Mouse (Mus musculus) lung, postnatal 25 days (tissue): Measurements from ENCODE around the gene Isy1.

Experiments
- DNase-seq: peaks from one replicate; pipeline ENCODE4 v3.0.0; 2022; ENCODE audit warnings: low spot score

Gene Isy1

GRCm38 (mm10) chr6:87850155-87850899 is 11.7 kb upstream of the Isy1 start:
- DNase-seq, result peak; percentile 20

DNA sequence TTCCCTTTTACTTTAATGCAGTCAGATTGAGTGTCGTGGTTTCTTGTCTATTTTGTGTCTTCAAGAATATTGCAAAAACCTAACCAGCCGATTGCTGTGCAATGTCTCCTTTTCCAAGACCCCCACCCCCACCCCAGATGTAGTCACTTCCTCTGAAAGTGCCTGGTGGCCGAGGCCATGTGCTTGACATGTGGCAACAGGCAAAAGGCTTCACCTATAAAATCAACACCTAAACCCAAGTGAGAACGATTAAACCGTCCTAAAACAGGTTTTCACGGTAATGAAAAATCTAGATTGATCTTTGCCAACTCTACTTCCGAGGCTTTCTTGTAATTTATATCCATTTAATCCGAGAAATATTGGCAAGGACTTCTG is 11.2 kb upstream of the Isy1 start:
- DNase-seq, result no peak

GRCm38 (mm10) chr6:87846813-87847212 is 8.2 kb upstream of the Isy1 start:
- DNase-seq, result peak; percentile 41

- no peak for DNase-seq
Observed at GRCm38 (mm10) chr6:87845031-87845695, 6.6 kb upstream of the Isy1 start.

DNA sequence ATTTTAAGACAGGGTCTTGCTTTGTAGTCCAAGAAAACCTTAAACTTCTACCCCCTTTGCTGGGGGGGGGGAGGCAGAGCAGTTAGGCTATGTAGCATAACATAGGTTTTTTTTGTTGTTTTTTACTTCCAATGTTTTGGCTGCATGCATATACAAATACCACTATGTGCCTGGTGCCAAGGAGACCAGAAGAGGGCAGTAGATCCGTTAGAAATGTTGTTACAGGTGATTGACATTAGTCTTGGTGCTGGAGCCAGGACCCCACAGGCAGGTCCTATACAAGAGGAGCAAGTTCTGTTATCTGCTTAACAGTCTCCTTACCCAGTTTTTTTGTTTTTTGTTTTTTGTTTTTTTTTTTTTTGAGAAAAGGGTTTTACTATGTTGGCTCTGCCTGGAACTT is 3.7 kb upstream of the Isy1 start:
- DNase-seq, result no peak

DNA sequence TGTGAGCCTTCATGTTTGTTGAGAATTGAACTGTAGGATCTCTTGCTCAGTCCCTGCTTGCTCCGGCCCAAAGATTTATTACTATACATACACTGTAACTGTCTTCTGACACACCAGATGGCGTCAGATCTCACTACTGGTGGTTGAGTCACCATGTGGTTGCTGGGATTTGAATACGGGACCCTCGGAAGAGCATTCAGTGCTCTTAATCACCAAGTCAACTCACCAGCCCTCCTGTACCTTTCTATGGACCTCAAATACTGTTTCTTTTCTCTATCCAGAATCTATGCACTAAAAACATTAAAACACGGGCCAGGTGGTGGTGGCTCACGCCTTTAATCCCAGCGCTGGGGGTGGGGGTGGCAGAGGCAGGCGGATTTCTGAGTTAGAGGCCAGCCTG is 3.0 kb upstream of the Isy1 start:
- DNase-seq, result no peak

GRCm38 (mm10) chr6:87839797-87840341 is 1.3 kb upstream of the Isy1 start:
- no peak for DNase-seq

GRCm38 (mm10) chr6:87835695-87836094 is 2.9 kb downstream of the Isy1 start, which contains the start of gene Gm45140:
Gm45140 (minus strand) TSS chr6:87835795.
- DNase-seq, result no peak

- no peak for DNase-seq
Observed at GRCm38 (mm10) chr6:87820366-87820765, 18.2 kb downstream of the Isy1 start.

DNA sequence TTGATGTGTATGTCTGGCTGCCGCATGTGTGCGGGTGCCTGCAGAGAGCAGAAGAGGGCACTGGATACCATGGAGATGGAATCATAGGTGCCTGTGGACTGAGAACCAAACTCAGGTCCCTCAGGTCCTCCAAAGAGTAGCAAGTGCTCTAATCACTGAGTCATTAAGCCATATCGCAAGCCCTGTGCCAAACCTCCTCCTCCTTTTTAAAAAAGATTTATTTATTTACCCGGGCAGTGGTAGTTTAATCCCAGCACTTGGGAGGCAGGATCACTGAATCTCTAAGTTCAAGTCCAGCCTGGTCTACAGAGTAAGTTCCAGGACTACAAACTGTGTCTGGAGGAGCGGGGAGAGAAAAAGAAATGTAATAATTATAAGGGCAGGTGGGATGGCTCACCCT is 24.1 kb downstream of the Isy1 start:
- DNase-seq, result no peak

- DNase-seq, result no peak
Observed at GRCm38 (mm10) chr6:87812656-87813055, 25.9 kb downstream of the Isy1 start.

DNA sequence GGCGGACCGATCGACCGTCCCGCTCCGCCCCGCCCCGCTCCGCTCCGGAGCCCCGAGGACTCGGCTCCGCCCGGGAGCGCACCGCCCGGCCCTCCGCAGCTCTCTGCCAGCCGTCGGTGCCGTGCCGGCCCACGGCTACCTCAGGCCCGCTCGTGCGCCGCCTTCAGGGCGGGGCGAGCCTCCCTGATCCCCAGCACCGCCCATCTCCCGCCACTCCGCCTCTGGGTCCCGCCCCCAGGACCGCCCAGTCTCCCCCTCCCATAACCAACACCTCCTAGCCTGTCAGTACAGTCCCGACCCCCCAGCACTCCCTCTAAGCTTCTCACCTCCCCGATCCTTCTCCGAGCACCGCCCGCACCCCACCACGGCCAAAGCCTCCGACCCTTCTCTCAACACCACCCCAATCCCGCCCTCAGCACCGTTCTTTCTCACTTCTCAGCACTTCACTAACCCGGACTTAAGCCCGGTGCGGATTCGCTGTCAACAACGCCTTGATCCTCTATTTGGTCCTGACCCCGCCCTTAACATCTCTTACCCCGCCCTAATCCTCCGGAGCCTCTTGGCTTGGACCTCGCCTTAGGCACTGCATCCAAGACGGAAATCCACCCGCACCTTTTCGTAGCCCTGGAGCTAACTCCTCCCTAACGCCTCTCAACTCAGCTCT is 26.8 kb downstream of the Isy1 start, which contains the start of gene Rab43:
Gene Rab43 (minus strand): TSS at position 490 of the 664 bp plus-strand sequence.
- DNase-seq, result peak; percentile 94

DNA sequence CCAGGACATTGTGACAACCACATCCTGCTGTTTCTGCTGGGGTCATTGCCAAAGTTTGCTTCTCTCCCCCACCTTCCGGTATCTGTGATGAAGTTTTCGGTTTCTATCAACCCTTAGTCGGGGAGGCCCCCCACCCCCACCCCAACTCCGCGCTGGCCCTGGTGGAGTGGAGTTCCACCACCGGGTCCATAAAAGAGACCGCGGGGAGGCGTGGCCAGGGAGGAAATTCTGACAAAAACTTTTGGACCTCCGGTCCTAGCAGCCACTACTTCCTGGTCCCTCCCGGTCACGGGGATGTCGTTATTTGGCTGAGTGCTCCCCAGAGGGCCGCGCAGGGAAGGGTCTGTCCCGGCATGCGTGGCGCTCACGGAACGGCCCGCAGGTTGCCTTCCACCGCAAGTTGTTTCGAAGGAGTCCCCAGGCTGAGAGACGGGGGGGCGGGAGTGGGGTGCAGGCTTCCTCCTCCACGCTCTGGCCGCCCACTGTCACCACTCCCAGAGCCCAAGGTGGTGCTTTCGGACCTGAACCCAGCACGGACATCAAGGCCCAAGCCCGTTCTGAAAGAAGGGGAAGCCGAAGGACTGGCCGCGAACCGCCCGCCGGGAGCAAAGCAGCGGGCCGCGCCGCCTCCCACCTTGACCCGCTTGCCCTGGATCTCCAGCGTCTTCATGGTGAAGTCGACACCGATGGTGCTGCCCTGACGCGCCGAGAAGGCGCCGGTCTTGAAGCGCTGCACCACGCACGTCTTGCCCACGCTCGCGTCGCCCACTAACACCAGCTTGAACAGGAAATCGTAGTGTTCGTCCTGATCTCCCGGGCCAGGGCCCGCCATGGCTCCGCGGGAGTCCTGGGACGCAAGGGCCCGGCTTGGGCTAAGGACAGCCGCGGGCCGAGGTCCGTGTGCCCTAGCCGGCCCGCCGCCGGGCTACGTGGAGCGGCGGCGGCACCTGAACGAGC is 27.6 kb downstream of the Isy1 start:
- peak; percentile 78 for DNase-seq

DNA sequence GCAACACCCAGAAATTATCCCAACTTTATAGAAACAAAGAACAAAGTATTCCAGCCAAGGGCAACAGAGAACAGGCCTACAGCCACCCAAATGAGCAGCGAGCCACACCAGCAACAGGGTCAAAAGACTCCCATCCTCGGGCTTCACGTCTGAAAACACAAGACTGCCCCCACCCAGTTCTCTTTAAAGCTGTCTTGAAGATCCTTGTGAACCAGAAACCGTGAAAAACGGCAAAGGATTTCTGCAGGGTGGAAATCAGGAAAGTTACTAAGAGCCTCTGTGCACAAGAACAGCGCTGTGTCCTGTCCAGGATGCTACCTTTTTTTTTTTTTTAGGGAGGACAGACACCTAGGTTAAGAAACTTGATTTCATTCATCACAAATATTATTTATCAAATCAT is 28.3 kb downstream of the Isy1 start:
- no peak for DNase-seq

- no peak for DNase-seq
Observed at GRCm38 (mm10) chr6:87809651-87810161, 28.9 kb downstream of the Isy1 start.

GRCm38 (mm10) chr6:87809144-87809543 is 29.5 kb downstream of the Isy1 start:
- DNase-seq, result no peak

DNA sequence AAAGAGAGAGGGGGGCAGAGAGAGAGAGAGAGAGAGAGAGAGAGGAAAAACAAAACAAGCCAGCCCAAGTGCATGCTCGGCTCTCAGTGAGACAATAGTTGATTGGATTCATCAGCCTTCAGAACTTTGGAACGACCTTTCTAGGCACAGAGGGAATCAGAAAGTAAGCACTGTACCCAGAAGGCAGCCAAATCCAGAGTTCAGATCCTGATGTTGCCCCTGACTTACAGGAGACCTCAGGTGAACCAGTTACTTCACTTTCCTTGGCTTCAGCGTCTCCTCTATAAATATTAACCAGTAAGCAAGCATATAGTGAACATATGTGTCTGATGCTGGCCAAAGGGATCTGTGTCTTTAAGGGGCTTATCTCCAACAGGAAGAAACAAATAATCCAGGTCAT is 30.1 kb downstream of the Isy1 start:
- DNase-seq, result no peak

GRCm38 (mm10) chr6:87807735-87808440 is 30.7 kb downstream of the Isy1 start:
- no peak for DNase-seq

- DNase-seq, result no peak
Observed at GRCm38 (mm10) chr6:87806857-87807256, 31.7 kb downstream of the Isy1 start.

- peak; percentile 51 for DNase-seq
Observed at GRCm38 (mm10) chr6:87806028-87806427, 32.6 kb downstream of the Isy1 start.

GRCm38 (mm10) chr6:87805448-87805847 is 33.1 kb downstream of the Isy1 start:
- no peak for DNase-seq
